Mouse (Mus musculus) cerebellum, adult 2 months (tissue): ENCODE measurements around the gene Dennd4b.

ENCODE experiments used
- CTCF ChIP-seq: fragments of 200-500 bp; IDR thresholded peaks from 2 replicates; pipeline ENCODE4 v1.5.1; 2011; ENCODE audit warnings: low read depth, mild to moderate bottlenecking, control low read depth, low read length, moderate library complexity, borderline replicate concordance; ENCODE audit not compliant: insufficient read depth
- POLR2A ChIP-seq: fragments of 200-500 bp; IDR thresholded peaks from 2 replicates; pipeline ENCODE4 v1.6.1; 2011; ENCODE audit warnings: low read length, control low read depth, borderline replicate concordance; ENCODE audit not compliant: insufficient read depth

DNA sequence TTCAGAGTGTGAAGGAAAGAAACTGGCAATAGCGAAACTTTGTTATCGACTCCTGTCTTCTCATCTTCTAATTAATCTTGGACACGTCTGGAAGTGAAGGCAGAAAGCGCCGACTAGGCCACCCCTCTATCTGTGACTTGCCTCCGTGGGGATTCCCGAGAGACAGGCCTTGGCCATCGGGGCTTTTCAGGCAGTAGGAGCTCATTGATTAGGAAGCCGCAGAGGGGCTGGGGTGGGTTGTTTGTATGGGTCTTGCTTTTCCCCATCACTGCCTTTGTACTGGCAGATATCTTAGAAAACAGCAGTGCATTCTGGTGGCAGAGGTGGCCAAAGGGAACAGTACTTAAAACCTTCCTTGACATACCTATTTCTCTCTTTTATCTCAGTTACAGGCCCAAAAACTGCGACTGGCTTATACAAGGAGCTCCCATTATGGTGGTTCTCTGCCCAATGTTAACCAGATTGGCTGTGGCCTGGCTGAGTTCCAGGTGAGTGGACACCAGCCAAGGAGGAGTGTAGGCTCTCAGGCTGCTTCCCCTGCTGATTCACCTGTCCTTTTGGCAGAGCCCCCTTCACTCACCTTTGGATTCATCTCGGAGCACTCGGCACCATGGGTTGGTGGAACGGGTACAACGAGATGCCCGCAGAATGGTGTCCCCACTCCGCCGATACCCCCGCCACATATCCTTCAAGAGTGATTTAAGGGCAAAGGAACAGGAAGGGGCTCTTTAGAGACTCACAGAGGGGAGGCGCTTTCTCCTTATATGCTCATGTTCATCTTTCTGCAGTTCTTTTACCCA lies 8.1 kb upstream of the Dennd4b start:
- TF ChIP-seq CTCF = no peak
- TF ChIP-seq POLR2A = no peak
